Mouse (Mus musculus): ENCODE measurements at regions not wholly inside any gene's neighbourhood (a gene's known extent, or its start where the extent isn't known, plus 50 kb on each side); places are given as distances from the start of the nearest gene placed in this dataset.

DNA sequence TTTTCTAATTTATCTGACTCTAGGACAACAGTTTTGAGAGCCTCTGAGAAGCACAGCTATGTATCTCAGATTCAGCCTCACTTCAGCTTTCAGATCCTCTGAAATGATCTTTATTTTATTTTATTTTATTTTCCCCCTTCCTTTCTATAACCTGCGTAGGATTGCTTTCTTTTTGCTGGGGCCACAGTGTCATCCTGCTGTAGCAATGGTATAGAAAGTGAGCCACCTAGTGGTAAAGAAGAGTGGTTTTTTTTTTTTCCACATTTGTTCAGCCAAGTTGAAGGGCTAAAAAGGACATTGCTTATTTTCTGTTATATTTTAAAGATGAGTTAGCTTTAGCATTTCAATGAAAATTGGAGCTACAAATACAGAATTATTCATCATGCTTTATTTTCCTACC is 966.4 kb downstream of the Fam181b start:
- H3K36me3 ChIP-seq (replicated peaks; ENCODE audit: control insufficient read depth, insufficient read depth, low read length): no peaks in the 10 kb centered on the region
- no peaks in the 10 kb centered on the region for H3K4me1 ChIP-seq (ENCODE audit: control insufficient read depth, insufficient read depth)
- no peak overlapping the region for H3K27ac ChIP-seq (ENCODE audit: low read depth)
- no peak overlapping the region for H3K9ac ChIP-seq (replicated peaks; ENCODE audit: low read depth, low read length)
- TF ChIP-seq CTCF (IDR thresholded peaks at IDR 0.05; ENCODE audit: low read depth) (peak; percentile 52), EP300 (IDR thresholded peaks at IDR 0.05; ENCODE audit: low read depth) (no peak)
- H3K4me2 ChIP-seq (ENCODE audit: low read depth, low read length): no peak overlapping the region
- H3K9me3 ChIP-seq (replicated peaks; ENCODE audit: control insufficient read depth, low read length): no peaks in the 10 kb centered on the region
- no peaks in the 10 kb centered on the region for H3K27me3 ChIP-seq (ENCODE audit: control insufficient read depth, insufficient read depth, low read length)
- ATAC-seq (ENCODE audit: insufficient read depth, low read depth) (no peak), DNase-seq (ENCODE audit: low spot score) (no peak)
- 38% methylated on average over 1 of the region's 1 CpGs for WGBS
- no peak overlapping the region for H3K4me3 ChIP-seq (ENCODE audit: low read depth, low read length)

DNA sequence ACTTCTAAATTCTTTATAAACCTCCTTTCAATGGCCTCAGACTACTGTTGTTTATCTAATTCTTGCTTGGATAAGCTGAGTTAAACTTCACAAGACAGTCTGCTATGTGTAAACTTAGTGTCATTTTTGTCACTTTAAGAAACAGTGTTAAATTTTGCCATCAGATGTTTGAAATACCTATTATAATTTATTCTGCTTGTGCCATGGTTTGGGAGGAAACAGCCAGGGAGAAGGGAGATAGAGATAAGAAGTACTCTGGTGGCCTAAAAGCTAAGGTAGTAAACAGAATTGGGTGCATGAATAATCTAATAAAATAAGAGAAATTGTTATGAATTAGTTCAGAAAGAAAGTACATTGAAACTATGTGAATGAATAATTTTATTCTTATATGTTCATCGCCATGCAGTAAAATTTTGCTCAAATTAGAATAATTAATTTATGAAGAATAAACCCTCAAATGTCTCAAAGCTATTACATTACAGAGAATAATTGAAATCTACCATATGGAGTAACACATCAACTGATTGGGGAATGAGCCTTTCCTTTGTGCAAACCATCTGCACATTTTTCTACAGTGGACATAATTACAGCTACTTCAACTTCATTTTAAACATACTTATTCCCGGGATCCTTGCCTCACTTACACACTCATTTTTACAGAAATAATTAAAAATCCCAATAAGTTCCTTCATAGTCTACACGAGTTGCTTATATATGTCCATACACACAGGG is 982.3 kb downstream of the Fam181b start:
- ATAC-seq (ENCODE audit: insufficient read depth, low read depth): no peak

More for the DNA sequence above, 982.3 kb downstream of the Fam181b start:
- Histone ChIP-seq H3K27me3 (ENCODE audit: control insufficient read depth, insufficient read depth, low read length) (no peaks in the 10 kb centered on the region), H3K9ac (replicated peaks; ENCODE audit: low read depth, low read length) (no peak overlapping the region), H3K4me1 (ENCODE audit: control insufficient read depth, insufficient read depth) (no peaks in the 10 kb centered on the region), H3K4me3 (ENCODE audit: low read depth, low read length) (no peak overlapping the region), H3K9me3 (replicated peaks; ENCODE audit: control insufficient read depth, low read length) (no peaks in the 10 kb centered on the region), H3K4me2 (ENCODE audit: low read depth, low read length) (no peak overlapping the region), H3K36me3 (replicated peaks; ENCODE audit: control insufficient read depth, insufficient read depth, low read length) (no peaks in the 10 kb centered on the region), H3K27ac (ENCODE audit: low read depth) (no peak overlapping the region)
- TF ChIP-seq CTCF (IDR thresholded peaks at IDR 0.05; ENCODE audit: low read depth) (no peak), EP300 (IDR thresholded peaks at IDR 0.05; ENCODE audit: low read depth) (no peak)
- WGBS: 70% methylated on average over 3 of the region's 3 CpGs
- no peak for DNase-seq (ENCODE audit: low spot score)
